Mouse (Mus musculus) heart, postnatal 0 days (tissue): ENCODE measurements around the gene Cd151.

ENCODE experiments used
- CTCF ChIP-seq: IDR thresholded peaks from 2 replicates; pipeline ENCODE4 v1.5.1; 2016; ENCODE audit warnings: antibody characterized with exemption, control low read depth, low read depth
- EP300 ChIP-seq: IDR thresholded peaks from 2 replicates; pipeline ENCODE4 v1.6.1; 2016; ENCODE audit warnings: antibody characterized with exemption, low read depth

- no peak for TF ChIP-seq CTCF
- no peak for TF ChIP-seq EP300
These were observed 30.7 kb upstream of the Cd151 start for GRCm38 (mm10) chr7:141436523-141436892.
